Mouse (Mus musculus) liver, embryonic 14.5 days (tissue): ENCODE data around the gene Rrp1. TPM values are rescaled to one million over a fixed set of nuclear protein-coding genes. Genes with fewer than 3 reads are reported as not detected.

Source experiments
- ATAC-seq: fragments of 200-750 bp; cut with Nextera tagmentation; 2 replicates; pipeline ENCODE4 v1.8.0; 2017; ENCODE audit warnings: moderate number of reproducible peaks, mild to moderate bottlenecking, moderate library complexity; ENCODE audit not compliant: insufficient read depth
- DNase-seq, 3 experiments: peaks; one replicate each; pipeline ENCODE4 v3.0.0-alpha.2; 2012 to 2013; ENCODE audit warnings: low read depth in 3 of 3, low spot score in 3 of 3
- H3K27ac ChIP-seq: fragments of 300-500 bp; sonication (generic); 2 replicates; pipeline ENCODE4 v1.5.1; 2014; ENCODE audit warnings: moderate library complexity, mild to moderate bottlenecking, control low read depth, inconsistent platforms
- H3K27me3 ChIP-seq: fragments of 300-500 bp; sonication (generic); 2 replicates; pipeline ENCODE4 v1.6.1; 2014; ENCODE audit warnings: mild to moderate bottlenecking, low read length, moderate library complexity; ENCODE audit not compliant: control insufficient read depth, insufficient read depth
- H3K36me3 ChIP-seq: fragments of 300-500 bp; sonication (generic); replicated peaks from 2 replicates; pipeline ENCODE4 v1.6.1; 2014; ENCODE audit warnings: low read depth; ENCODE audit not compliant: control insufficient read depth, insufficient read depth
- H3K4me1 ChIP-seq, 2 experiments: fragments of 200-500 bp in 1 of 2; fragments of 300-500 bp in 1 of 2; sonication (generic) in 1 of 2; replicated peaks; 2 replicates each; pipeline ENCODE4 v1.6.1; 2012 to 2014; ENCODE audit warnings: antibody characterized with exemption in 1 of 2, inconsistent platforms in 1 of 2, low read length in 1 of 2; ENCODE audit not compliant: control insufficient read depth in 2 of 2, insufficient read depth in 2 of 2
- H3K4me2 ChIP-seq: fragments of 300-500 bp; sonication (generic); 2 replicates; pipeline ENCODE4 v1.6.1; 2014; ENCODE audit warnings: low read depth, mild to moderate bottlenecking, control low read depth, moderate library complexity
- H3K4me3 ChIP-seq, 2 experiments: fragments of 200-500 bp in 1 of 2; fragments of 300-500 bp in 1 of 2; sonication (generic) in 1 of 2; 2 replicates each; pipeline ENCODE4 v1.5.1; 2012 to 2014; ENCODE audit warnings: low read depth in 2 of 2, low read length in 2 of 2, mild to moderate bottlenecking in 2 of 2, control low read depth in 1 of 2, inconsistent platforms in 1 of 2, moderate library complexity in 1 of 2; ENCODE audit not compliant: insufficient read depth in 1 of 2
- H3K9ac ChIP-seq: fragments of 300-500 bp; sonication (generic); replicated peaks from 2 replicates; pipeline ENCODE4 v1.6.1; 2014; ENCODE audit warnings: mild to moderate bottlenecking, control low read depth, moderate library complexity
- H3K9me3 ChIP-seq: fragments of 300-500 bp; sonication (generic); 2 replicates; pipeline ENCODE4 v1.6.1; 2016; ENCODE audit warnings: low read length, mixed read lengths; ENCODE audit not compliant: control insufficient read depth
- CTCF ChIP-seq: IDR thresholded peaks from 2 replicates; pipeline ENCODE4 v1.5.1; 2016; ENCODE audit warnings: antibody characterized with exemption, low read depth, control low read depth
- EP300 ChIP-seq: IDR thresholded peaks from 2 replicates; pipeline ENCODE4 v1.6.1; 2016; ENCODE audit warnings: antibody characterized with exemption, low read depth
- WGBS: fragments of 180-500 bp; shearing (Covaris S2); extraction: QIAGEN DNeasy Blood & Tissue Kit; methylation state at CpG from one replicate; pipeline ENCODE4 v1.1.7; 2014; ENCODE audit not compliant: insufficient replicate concordance; 5-methylcytosine and 5-hydroxymethylcytosine counted together
- polyA plus RNA-seq, 2 experiments: library from polyadenylated mRNA; depleted of rRNA in 1 of 2; stranded (reverse) in 1 of 2; unstranded in 1 of 2; fragments of >200 nt; fragmentation: Nextera tagmentation in 1 of 2; extraction: Ambion mirVana in 1 of 2; gene quantifications; 2 replicates each; pipeline versions ENCODE4 v1.2.1 to v1.2.3; 2012 to 2014

The Rrp1 gene
- polyA plus RNA-seq, 2 experiments: 69.7 to 79.8 TPM

- no peak for ATAC-seq
- Histone ChIP-seq H3K9me3 (no peaks in the 10 kb centered on the region), H3K4me3 (no peak overlapping the region), H3K27ac (no peak overlapping the region), H3K4me1 (peaks cover 0 to 2% of the 10 kb centered on the region in 2 experiments; a peak in 1 of 4 replicates), H3K36me3 (no peaks in the 10 kb centered on the region), H3K9ac (no peak overlapping the region), H3K4me2 (no peak overlapping the region), H3K27me3 (peaks cover 26% of the 10 kb centered on the region)
- WGBS: 22% methylated on average over 4 of the region's 4 CpGs
- TF ChIP-seq EP300: no peak
- TF ChIP-seq CTCF: no peak
- no peak for DNase-seq
These were observed 21.8 kb downstream of the Rrp1 start for GRCm38 (mm10) chr10:78390982-78391470.

- Histone ChIP-seq H3K36me3 (no peaks in the 10 kb centered on the region), H3K4me3 (no peak overlapping the region), H3K4me1 (peaks cover 0 to 2% of the 10 kb centered on the region in 2 experiments; a peak in 1 of 4 replicates), H3K4me2 (no peak overlapping the region), H3K27ac (no peak overlapping the region), H3K9me3 (no peaks in the 10 kb centered on the region), H3K27me3 (peaks cover 26% of the 10 kb centered on the region), H3K9ac (no peak overlapping the region)
- no peak for ATAC-seq
- no peak for DNase-seq
- TF ChIP-seq EP300 (no peak), CTCF (no peak)
- WGBS: 57% methylated on average over 20 of the region's 20 CpGs
These were observed 24.4 kb downstream of the Rrp1 start for GRCm38 (mm10) chr10:78388216-78388980.

GRCm38 (mm10) chr10:78385520-78385919 lies 27.3 kb downstream of the Rrp1 start:
- H3K9ac ChIP-seq: no peak overlapping the region
- ATAC-seq (no peak), DNase-seq (no peak)
- H3K27ac ChIP-seq: no peak overlapping the region
- TF ChIP-seq CTCF (no peak), EP300 (no peak)
- no peaks in the 10 kb centered on the region for H3K9me3 ChIP-seq
- no peaks in the 10 kb centered on the region for H3K36me3 ChIP-seq
- H3K4me3 ChIP-seq: no peak overlapping the region
- no peaks in the 10 kb centered on the region for H3K4me1 ChIP-seq
- 48% methylated on average over 5 of the region's 5 CpGs for WGBS
- H3K27me3 ChIP-seq: peaks cover 11% of the 10 kb centered on the region
- H3K4me2 ChIP-seq: no peak overlapping the region

GRCm38 (mm10) chr10:78383567-78383966 lies 29.3 kb downstream of the Rrp1 start:
- no peak for DNase-seq
- TF ChIP-seq EP300 (no peak), CTCF (no peak)
- 61% methylated on average over 3 of the region's 3 CpGs for WGBS

GRCm38 (mm10) chr10:78378516-78378915 lies 34.3 kb downstream of the Rrp1 start:
- Histone ChIP-seq H3K4me1 (no peaks in the 10 kb centered on the region), H3K27ac (no peak overlapping the region), H3K27me3 (no peaks in the 10 kb centered on the region), H3K4me3 (no peak overlapping the region), H3K36me3 (no peaks in the 10 kb centered on the region), H3K9ac (no peak overlapping the region), H3K4me2 (no peak overlapping the region), H3K9me3 (no peaks in the 10 kb centered on the region)
- TF ChIP-seq CTCF: peak; percentile 60
- no peak for TF ChIP-seq EP300
- ATAC-seq (no peak), DNase-seq (no peak)
- 79% methylated on average over 7 of the region's 7 CpGs for WGBS

More at GRCm38 (mm10) chr10:78383567-78383966, 29.3 kb downstream of the Rrp1 start:
- Histone ChIP-seq H3K9ac (no peak overlapping the region), H3K9me3 (no peaks in the 10 kb centered on the region), H3K4me2 (no peak overlapping the region), H3K27ac (no peak overlapping the region), H3K4me1 (no peaks in the 10 kb centered on the region), H3K27me3 (no peaks in the 10 kb centered on the region; the same call in 1 of the 2 replicates), H3K36me3 (no peaks in the 10 kb centered on the region), H3K4me3 (no peak overlapping the region)
- ATAC-seq: no peak
